Mouse (Mus musculus) frontal cortex, adult 2 months (tissue): ENCODE results near the gene Gtsf1. TPM values are rescaled to one million over a fixed set of nuclear protein-coding genes. Genes with fewer than 3 reads are reported as not detected.

Source experiments
- DNase-seq, 2 experiments: peaks; one replicate each; pipeline ENCODE4 v3.0.0; 2022; ENCODE audit warnings: low spot score in 1 of 2; ENCODE audit errors: extremely low spot score in 1 of 2
- polyA plus RNA-seq: library from polyadenylated mRNA; depleted of rRNA; stranded (reverse); fragments of >200 nt; gene quantifications from 2 replicates; pipeline ENCODE4 v1.2.3, GENCODE M21; 2012; rRNA removed

Gene Gtsf1
- polyA plus RNA-seq, 1 experiment, result 0.34 TPM

DNA sequence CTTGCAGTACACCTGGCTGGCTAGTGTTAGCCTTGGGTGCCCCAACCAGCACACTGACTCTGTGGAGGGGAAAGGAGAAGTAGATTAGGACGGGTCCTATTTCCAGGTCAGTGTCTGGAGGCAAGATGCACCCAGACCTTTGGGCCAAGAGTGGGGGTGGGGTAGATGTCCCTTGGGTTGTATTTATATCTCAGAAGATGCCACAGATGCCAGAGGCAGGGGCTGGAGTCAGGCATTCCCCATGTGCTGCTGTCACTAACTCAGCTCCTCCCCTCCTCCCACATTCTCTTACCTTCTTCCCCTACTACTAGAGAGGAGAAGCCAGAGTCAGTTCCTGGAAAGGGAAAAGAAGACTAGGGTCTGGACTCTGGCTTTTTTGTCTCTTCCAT is 71.2 kb downstream of the Gtsf1 start:
- DNase-seq, result no peak

DNA sequence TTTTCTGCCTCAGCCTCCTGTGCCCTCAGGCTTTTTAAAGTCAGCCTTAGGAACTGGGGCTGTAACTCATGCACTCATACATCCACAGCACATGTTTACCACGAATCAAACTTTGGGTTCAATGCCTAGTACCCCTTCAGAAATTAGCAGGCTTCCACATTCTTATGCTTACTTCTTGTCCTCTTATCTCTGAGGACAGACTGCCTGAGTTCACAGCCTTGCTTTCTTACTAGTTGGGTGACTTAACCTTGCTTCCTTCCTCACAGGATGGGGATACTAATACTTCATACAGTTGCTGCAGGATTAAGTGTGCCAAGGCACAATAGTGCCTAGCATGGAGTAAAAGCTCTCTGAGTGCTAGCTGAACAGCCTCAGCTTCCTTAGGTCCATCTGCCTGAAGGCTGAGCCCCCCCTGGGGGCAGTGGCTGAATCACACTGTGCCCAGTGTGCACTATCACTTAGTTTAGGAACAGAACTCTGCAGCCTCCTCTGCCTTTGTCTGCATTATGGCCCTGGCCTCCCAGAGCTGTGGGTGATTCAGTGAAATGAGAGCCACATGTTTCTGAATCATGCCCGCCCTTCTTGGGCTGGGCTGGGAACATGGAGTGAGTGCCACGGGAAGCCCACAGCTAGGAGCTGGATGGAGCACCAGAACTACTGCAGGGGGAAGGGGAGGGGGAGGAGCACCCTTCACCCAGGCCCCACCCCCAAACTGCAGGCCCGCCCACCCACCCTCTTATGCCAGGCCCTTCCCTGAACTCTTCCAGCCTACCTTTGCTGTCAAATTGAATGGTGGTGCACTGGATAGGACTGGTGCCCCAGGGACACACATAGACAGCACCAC is 71.8 kb downstream of the Gtsf1 start:
- no peak for DNase-seq

- no peak for DNase-seq
Measured at GRCm38 (mm10) chr15:103357817-103358216, 72.5 kb downstream of the Gtsf1 start.

- DNase-seq, result no peak
Measured at GRCm38 (mm10) chr15:103356130-103356529, 74.1 kb downstream of the Gtsf1 start.

- DNase-seq, result no peak
Measured at GRCm38 (mm10) chr15:103355420-103355819, 74.8 kb downstream of the Gtsf1 start.

DNA sequence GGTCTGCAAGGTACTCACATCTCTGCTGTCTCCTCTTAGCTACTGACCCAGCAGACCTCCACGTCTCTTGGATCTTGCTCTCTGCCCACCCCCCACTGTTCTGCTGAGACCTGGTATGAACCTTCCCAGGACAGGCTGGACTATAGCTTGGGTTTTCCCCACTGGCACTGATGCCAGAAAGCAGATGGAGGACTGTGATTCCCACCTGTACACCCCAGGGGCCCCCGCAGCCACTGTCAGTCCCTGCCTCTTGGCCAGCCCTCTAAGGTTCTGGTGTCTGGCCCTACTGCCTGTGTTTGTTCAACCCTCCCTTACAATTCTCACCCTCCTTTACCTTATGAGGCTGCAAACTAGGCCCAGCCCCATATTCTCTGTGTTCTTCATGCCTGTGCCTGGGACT is 75.6 kb downstream of the Gtsf1 start:
- DNase-seq, result no peak

- no peak for DNase-seq
Measured at GRCm38 (mm10) chr15:103353511-103354256, 76.6 kb downstream of the Gtsf1 start.

DNA sequence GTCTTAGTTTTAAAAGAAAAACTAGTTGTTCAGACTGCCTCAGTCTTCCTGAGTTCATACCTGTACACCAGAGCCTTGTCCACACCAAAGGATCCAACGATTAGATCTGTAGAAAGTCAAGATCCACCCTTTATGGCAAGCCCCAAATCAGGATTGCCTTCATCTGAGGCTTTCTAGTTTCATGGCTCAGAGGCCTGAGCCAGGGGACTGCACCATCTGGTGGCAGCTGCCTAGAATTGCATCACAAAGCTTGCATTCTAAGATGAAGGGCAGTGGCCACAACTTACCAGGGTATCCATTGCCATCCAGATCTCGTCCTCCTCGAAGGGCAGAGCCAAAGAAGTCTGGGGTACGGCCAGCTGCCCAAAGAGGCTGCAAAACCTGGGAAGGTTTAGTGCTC is 77.4 kb downstream of the Gtsf1 start:
- peak in 1 of 2 experiments; percentile 69 for DNase-seq

Other genes starting within 250 kb of the Gtsf1 start
- gene Cbx5, start 190.7 kb downstream of the Gtsf1 start, polyA plus RNA-seq, result 70.1 and 79.9 TPM in 2 replicates
- gene Hnrnpa1, start 190.0 kb downstream of the Gtsf1 start, polyA plus RNA-seq, result 360 and 407 TPM in 2 replicates
- gene Nfe2, start 172.1 kb downstream of the Gtsf1 start, polyA plus RNA-seq, result 0.48 TPM in 1 of 2 replicates, not detected in the other
- 141 and 146 TPM in 2 replicates for gene Copz1, start 157.8 kb downstream of the Gtsf1 start, polyA plus RNA-seq
- 1.3 and 1.5 TPM in 2 replicates for gene Gpr84, start 119.9 kb downstream of the Gtsf1 start, polyA plus RNA-seq
- gene Zfp385a, start 90.4 kb downstream of the Gtsf1 start, polyA plus RNA-seq, result 46.3 and 46.5 TPM in 2 replicates
- gene Itga5, start 63.7 kb downstream of the Gtsf1 start, polyA plus RNA-seq, result 2.2 and 2.9 TPM in 2 replicates
- not detected in 2 replicates for gene Gtsf2, start 18.0 kb upstream of the Gtsf1 start, polyA plus RNA-seq
- 6.4 and 7.6 TPM in 2 replicates for gene Nckap1l, start 23.3 kb upstream of the Gtsf1 start, polyA plus RNA-seq
- 150 and 159 TPM in 2 replicates for gene Pde1b, start 72.6 kb upstream of the Gtsf1 start, polyA plus RNA-seq
- 156 and 188 TPM in 2 replicates for gene Ppp1r1a, start 107.5 kb upstream of the Gtsf1 start, polyA plus RNA-seq
- gene Glycam1, start 134.6 kb upstream of the Gtsf1 start, polyA plus RNA-seq, result 0.34 TPM in 1 of 2 replicates, not detected in the other